Comparison of ENCODE assay signal across 8 mouse cellular contexts in the genomic region with DNA sequence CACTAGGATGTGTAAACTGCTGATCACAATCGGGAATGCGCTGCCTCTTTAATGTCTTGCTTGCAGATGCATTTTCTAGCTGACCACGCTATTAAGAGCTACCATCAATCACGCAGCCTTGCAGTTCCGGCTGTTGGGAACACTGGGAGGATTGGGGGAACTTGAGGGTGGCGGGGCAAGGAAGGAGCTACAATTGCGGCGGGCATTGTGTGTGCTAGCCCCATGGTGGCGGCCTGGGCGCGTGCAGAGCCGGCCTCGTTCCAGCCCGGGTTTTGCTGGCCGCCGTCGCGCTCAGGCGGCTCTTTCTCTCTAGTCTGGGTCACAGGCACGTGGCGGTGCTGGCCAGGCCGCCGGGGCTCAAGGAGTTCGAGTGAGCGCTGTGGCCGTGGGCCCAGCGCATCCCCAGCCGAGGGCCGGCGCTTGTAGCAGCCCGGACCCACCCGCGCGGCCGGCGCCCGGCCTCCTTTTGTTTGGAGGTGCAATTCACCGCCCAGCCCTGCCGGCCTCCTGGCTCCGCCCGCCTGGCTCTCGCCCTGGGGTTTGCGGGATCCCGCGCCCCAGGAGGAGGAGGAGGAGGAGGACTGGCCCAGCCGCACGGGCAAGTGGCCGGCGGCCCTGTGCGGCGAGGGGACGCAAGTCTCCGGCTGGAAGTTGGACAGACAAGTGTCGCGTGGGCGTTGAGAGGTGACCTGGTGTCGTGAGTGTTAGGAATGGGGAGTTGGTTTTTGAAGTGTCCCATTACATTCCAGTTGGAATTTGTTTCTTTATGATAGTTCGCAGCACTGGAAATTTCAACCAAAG.
DNase-seq lines count a peak whose midpoint lies in the region; ATAC-seq and TF ChIP-seq lines count a peak whose summit lies in the region.

No protein-coding gene starts in this region.

- peak overlapping the region; percentile 96 for H3K27ac ChIP-seq in hindbrain, embryonic 12.5 days

- H3K4me2 ChIP-seq in hindbrain, embryonic 12.5 days (replicated peaks) = peak overlapping the region; percentile 80

- POLR2A ChIA-PET in Patski (lab: Charles Lee) = no interaction called here

- H3K4me1 ChIP-seq in hindbrain, embryonic 12.5 days = peaks cover 70% of the 10 kb centered on the region

- no peak for DNase-seq in Patski (ENCODE audit: low read depth, low spot score)
- DNase-seq in cerebellum, adult 9-10 months = peak; percentile 76
- DNase-seq in frontal cortex, postnatal 14 days (ENCODE audit: low spot score in 2 of 2) = peak; percentile 27 to 62
- peak; percentile 63 to 76 for DNase-seq in layer of hippocampus, postnatal 36 days
- DNase-seq in lung, postnatal 25 days (ENCODE audit: low spot score) = peak; percentile 71
- peak; percentile 86 for DNase-seq in retina, embryonic 14.5 days (ENCODE audit: low spot score)
- peak; percentile 70 to 78 for DNase-seq in thymus, postnatal 36 days

- H3K9me3 ChIP-seq in hindbrain, embryonic 12.5 days (replicated peaks) = no peaks in the 10 kb centered on the region

- no peaks in the 10 kb centered on the region for H3K36me3 ChIP-seq in hindbrain, embryonic 12.5 days

- no peaks in the 10 kb centered on the region for H3K27me3 ChIP-seq in Patski
- H3K27me3 ChIP-seq in hindbrain, embryonic 12.5 days = no peaks in the 10 kb centered on the region

- no peak for TF ChIP-seq CTCF in Patski (IDR thresholded peaks at IDR 0.05)

- in situ Hi-C loops in Patski (cut with MboI; ENCODE audit: low pct_unique_long_range_greater_than_20kb) = no loop called here

- ATAC-seq in Patski = peak; percentile 81
- peak; percentile 88 for ATAC-seq in hindbrain, embryonic 12.5 days (ENCODE audit: low FRiP score)

- peak overlapping the region; percentile 80 for H3K9ac ChIP-seq in hindbrain, embryonic 12.5 days

- WGBS in hindbrain, embryonic 12.5 days = under 1% methylated on average over 58 of the region's 58 CpGs

- CTCF ChIA-PET in Patski (lab: Charles Lee) = interaction anchor here (0.5 to 1.9 kb wide), 2 partner anchors 9 to 45 kb away, joined by 3 to 7 read pairs; no protein-coding TSS in a partner anchor

- peak overlapping the region; percentile 49 for H3K4me3 ChIP-seq in hindbrain, embryonic 12.5 days
